Mouse (Mus musculus) embryonic stem cell, embryonic (primary cell): ENCODE measurements around the gene Rnf113a2.

Source experiments
- CTCF ChIA-PET, 4 experiments: fragments of 300-600 bp in 2 of 4; fragments of 350-600 bp in 2 of 4; sonication (Branson Sonifier 250); formaldehyde crosslinking; loops; one replicate each; lab custom pipeline; 2022; ENCODE audit warnings: inconsistent platforms in 2 of 4; lab: Charles Lee
- POLR2A ChIA-PET, 4 experiments: fragments of 300-600 bp in 2 of 4; fragments of 350-600 bp in 2 of 4; sonication (Branson Sonifier 250); formaldehyde crosslinking; loops; one replicate each; lab custom pipeline; 2022; ENCODE audit warnings: antibody characterized with exemption in 4 of 4, inconsistent platforms in 1 of 4; lab: Charles Lee

Gene Rnf113a2

GRCm38 (mm10) chr12:84400653-84401052 lies 16.3 kb upstream of the Rnf113a2 start:
- CTCF ChIA-PET: interaction anchor here in 1 of 4 experiments (1.0 kb wide), 1 partner anchor 14 kb away, joined by 3 read pairs; no protein-coding TSS in a partner anchor

GRCm38 (mm10) chr12:84402923-84403322 lies 14.1 kb upstream of the Rnf113a2 start:
- CTCF ChIA-PET: interaction anchor here in 1 of 4 experiments (0.6 kb wide), 1 partner anchor 901 kb away, joined by 4 read pairs; no protein-coding TSS in a partner anchor
- POLR2A ChIA-PET: interaction anchor here in 1 of 4 experiments (0.5 kb wide), 1 partner anchor 12 kb away, joined by 4 read pairs; no protein-coding TSS in a partner anchor

More at GRCm38 (mm10) chr12:84400653-84401052, 16.3 kb upstream of the Rnf113a2 start:
- POLR2A ChIA-PET: interaction anchor here in 2 of 4 experiments (0.9 to 2.1 kb wide), 3 partner anchors 13 to 25 kb away, joined by 3 to 6 read pairs (median 3); partner anchors contain the start of gene Rnf113a2 (in 1 of the 2)

- ChIA-PET POLR2A (interaction anchor here in 3 of 4 experiments (0.5 to 1.7 kb wide), 5 partner anchors 8 to 110 kb away, joined by 3 to 7 read pairs (median 5); partner anchors contain the start of genes Aldh6a1 (in 1 of the 3), Lin52 (in 1 of the 3) and Zfp410 (in 1 of the 3)), CTCF (interaction anchor here in 3 of 4 experiments (0.6 to 0.7 kb wide), 3 partner anchors 104 to 158 kb away, joined by 3 to 6 read pairs (median 5); no protein-coding TSS in a partner anchor)
Measured at GRCm38 (mm10) chr12:84404541-84404940, 12.5 kb upstream of the Rnf113a2 start.

GRCm38 (mm10) chr12:84407259-84407658 lies 9.7 kb upstream of the Rnf113a2 start:
- CTCF ChIA-PET: interaction anchor here in 2 of 4 experiments (0.6 to 1.2 kb wide), 5 partner anchors 10 to 233 kb away, joined by 3 read pairs; partner anchors contain the start of genes Aldh6a1 (in 1 of the 2), Lin52 (in 1 of the 2), Rnf113a2 (in 1 of the 2) and Vrtn (in 1 of the 2)
- POLR2A ChIA-PET: interaction anchor here in 2 of 4 experiments (1.2 to 1.7 kb wide), 2 partner anchors 9 to 90 kb away, joined by 3 to 6 read pairs; partner anchors contain the start of genes Rnf113a2 (in 1 of the 2) and Zfp410 (in 1 of the 2)

- ChIA-PET CTCF (interaction anchor here in 1 of 4 experiments (1.0 to 1.2 kb wide), 2 partner anchors 9 to 154 kb away, joined by 3 read pairs; partner anchors contain the start of gene Rnf113a2), POLR2A (interaction anchor here in 3 of 4 experiments (0.7 to 2.2 kb wide), 18 partner anchors 9 to 363 kb away, joined by 3 to 17 read pairs (median 4); partner anchors contain the start of genes Aldh6a1 (in 3 of the 3), Lin52 (in 3 of the 3), Rnf113a2 (in 3 of the 3) and Abcd4 (in 1 of the 3))
Measured at GRCm38 (mm10) chr12:84407874-84408818, 8.8 kb upstream of the Rnf113a2 start.

- POLR2A ChIA-PET: interaction anchor here (0.6 to 2.2 kb wide), 25 partner anchors 8 to 363 kb away, joined by 3 to 17 read pairs (median 4); partner anchors contain the start of genes Rnf113a2 (in 4 of the 4), Aldh6a1 (in 3 of the 4), Lin52 (in 3 of the 4) and Abcd4 (in 1 of the 4)
- CTCF ChIA-PET: interaction anchor here in 1 of 4 experiments (1.0 kb wide), 1 partner anchor 154 kb away, joined by 3 read pairs; no protein-coding TSS in a partner anchor
Measured at GRCm38 (mm10) chr12:84408819-84409507, 8.0 kb upstream of the Rnf113a2 start, which contains the start of the genes Entpd5 and Bbof1. Gene Entpd5, minus strand, starts transcription at chr12:84409029. Gene Bbof1, plus strand, starts transcription at chr12:84409071.

- CTCF ChIA-PET: interaction anchor here (0.6 to 1.0 kb wide), 5 partner anchors 10 to 402 kb away, joined by 3 to 11 read pairs (median 3); no protein-coding TSS in a partner anchor
- POLR2A ChIA-PET: interaction anchor here (0.6 to 4.7 kb wide), 30 partner anchors 8 to 1888 kb away, joined by 3 to 32 read pairs (median 4); partner anchors contain the start of genes Aldh6a1 (in 4 of the 4), Lin52 (in 4 of the 4), Bbof1 (in 3 of the 4) and Entpd5 (in 3 of the 4)
Measured at GRCm38 (mm10) chr12:84417605-84417922, 568 bp downstream of the Rnf113a2 start.

- POLR2A ChIA-PET: interaction anchor here in 2 of 4 experiments (1.1 to 2.1 kb wide), 2 partner anchors 18 to 27 kb away, joined by 5 to 8 read pairs; partner anchors contain the start of genes Aldh6a1 (in 1 of the 2) and Lin52 (in 1 of the 2)
- CTCF ChIA-PET: interaction anchor here in 2 of 4 experiments (0.6 to 0.7 kb wide), 3 partner anchors 12 to 1659 kb away, joined by 3 to 6 read pairs (median 5); no protein-coding TSS in a partner anchor
Measured at GRCm38 (mm10) chr12:84423990-84424389, 7.0 kb downstream of the Rnf113a2 start.

- ChIA-PET CTCF (no interaction called here), POLR2A (interaction anchor here in 3 of 4 experiments (0.5 to 1.0 kb wide), 3 partner anchors 13 to 104 kb away, joined by 3 to 4 read pairs (median 3); partner anchors contain the start of genes Aldh6a1 (in 1 of the 3), Lin52 (in 1 of the 3) and Rnf113a2 (in 1 of the 3))
Measured at GRCm38 (mm10) chr12:84429825-84430224, 12.8 kb downstream of the Rnf113a2 start.

- POLR2A ChIA-PET: interaction anchor here in 1 of 4 experiments (5.0 kb wide), 1 partner anchor 12 kb away, joined by 22 read pairs; the partner anchor contains the start of genes Aldh6a1 and Lin52
- CTCF ChIA-PET: no interaction called here
Measured at GRCm38 (mm10) chr12:84438697-84439096, 21.7 kb downstream of the Rnf113a2 start.

GRCm38 (mm10) chr12:84442526-84442925 lies 25.5 kb downstream of the Rnf113a2 start:
- CTCF ChIA-PET: interaction anchor here in 1 of 4 experiments (0.6 kb wide), 1 partner anchor 713 kb away, joined by 3 read pairs; no protein-coding TSS in a partner anchor

GRCm38 (mm10) chr12:84447386-84447785 lies 30.4 kb downstream of the Rnf113a2 start:
- ChIA-PET POLR2A (no interaction called here), CTCF (no interaction called here)

More at GRCm38 (mm10) chr12:84442526-84442925, 25.5 kb downstream of the Rnf113a2 start:
- POLR2A ChIA-PET: interaction anchor here in 2 of 4 experiments (0.6 to 5.2 kb wide), 16 partner anchors 8 to 126 kb away, joined by 3 to 45 read pairs (median 4); partner anchors contain the start of genes Aldh6a1 (in 2 of the 2), Lin52 (in 2 of the 2), Bbof1 (in 1 of the 2) and Entpd5 (in 1 of the 2)

GRCm38 (mm10) chr12:84448181-84448580 lies 31.2 kb downstream of the Rnf113a2 start:
- ChIA-PET CTCF (no interaction called here), POLR2A (interaction anchor here in 1 of 4 experiments (0.5 kb wide), 1 partner anchor 14 kb away, joined by 3 read pairs; no protein-coding TSS in a partner anchor)

- ChIA-PET CTCF (interaction anchor here in 1 of 4 experiments (0.6 to 2.0 kb wide), 2 partner anchors 29 to 140 kb away, joined by 5 to 7 read pairs; no protein-coding TSS in a partner anchor), POLR2A (interaction anchor here (0.6 to 4.0 kb wide), 35 partner anchors 8 to 1167 kb away, joined by 3 to 45 read pairs (median 10); partner anchors contain the start of genes Rnf113a2 (in 3 of the 4), Zfp410 (in 3 of the 4), Bbof1 (in 2 of the 4) and Entpd5 (in 2 of the 4))
Measured at GRCm38 (mm10) chr12:84449887-84450286, 32.9 kb downstream of the Rnf113a2 start.

- POLR2A ChIA-PET: interaction anchor here (0.6 to 4.0 kb wide), 51 partner anchors 8 to 1167 kb away, joined by 3 to 45 read pairs (median 7); partner anchors contain the start of genes Rnf113a2 (in 3 of the 4), Zfp410 (in 3 of the 4), Abcd4 (in 2 of the 4) and Bbof1 (in 2 of the 4)
- CTCF ChIA-PET: interaction anchor here in 3 of 4 experiments (0.5 to 2.0 kb wide), 6 partner anchors 16 to 1468 kb away, joined by 3 to 15 read pairs (median 4); no protein-coding TSS in a partner anchor
Measured at GRCm38 (mm10) chr12:84450351-84450717, 33.3 kb downstream of the Rnf113a2 start.
